Mouse (Mus musculus): ENCODE results near the gene Tnfrsf1b.

Tnfrsf1b gene

GRCm38 (mm10) chr4:145257751-145258434 is 11.2 kb upstream of the Tnfrsf1b start:
- intact Hi-C loops (cut with DNase I): no loop called here

- intact Hi-C loops (cut with DNase I): no loop called here
Observed at GRCm38 (mm10) chr4:145256144-145256543, 9.5 kb upstream of the Tnfrsf1b start.

- intact Hi-C loops (cut with DNase I): loop anchor here (5.0 kb wide), 1 partner anchor 37 kb away; no protein-coding TSS in a partner anchor
Observed at GRCm38 (mm10) chr4:145254418-145254817, 7.7 kb upstream of the Tnfrsf1b start.

- intact Hi-C loops (cut with DNase I): loop anchor here (5.0 kb wide), 1 partner anchor 35 kb away; no protein-coding TSS in a partner anchor
Observed at GRCm38 (mm10) chr4:145252611-145253010, 5.9 kb upstream of the Tnfrsf1b start.

GRCm38 (mm10) chr4:145251546-145251945 is 4.9 kb upstream of the Tnfrsf1b start:
- intact Hi-C loops (cut with DNase I): loop anchor here (5.0 kb wide), 1 partner anchor 34 kb away; no protein-coding TSS in a partner anchor

GRCm38 (mm10) chr4:145250002-145250401 is 3.3 kb upstream of the Tnfrsf1b start:
- intact Hi-C loops (cut with DNase I): loop anchor here (5.0 kb wide), 1 partner anchor 33 kb away; no protein-coding TSS in a partner anchor

- intact Hi-C loops (cut with DNase I): no loop called here
Observed at GRCm38 (mm10) chr4:145247556-145247955, 886 bp upstream of the Tnfrsf1b start.

GRCm38 (mm10) chr4:145245581-145245980 is 1.1 kb downstream of the Tnfrsf1b start:
- intact Hi-C loops (cut with DNase I): no loop called here

- intact Hi-C loops (cut with DNase I): no loop called here
Observed at GRCm38 (mm10) chr4:145244676-145245075, 2.0 kb downstream of the Tnfrsf1b start.

- intact Hi-C loops (cut with DNase I): no loop called here
Observed at GRCm38 (mm10) chr4:145242719-145243350, 3.8 kb downstream of the Tnfrsf1b start.

- intact Hi-C loops (cut with DNase I): no loop called here
Observed at GRCm38 (mm10) chr4:145240723-145241231, 5.9 kb downstream of the Tnfrsf1b start.

- intact Hi-C loops (cut with DNase I): no loop called here
Observed at GRCm38 (mm10) chr4:145239049-145239830, 7.4 kb downstream of the Tnfrsf1b start.

- intact Hi-C loops (cut with DNase I): no loop called here
Observed at GRCm38 (mm10) chr4:145236027-145236426, 10.6 kb downstream of the Tnfrsf1b start.

GRCm38 (mm10) chr4:145233487-145234228 is 13.0 kb downstream of the Tnfrsf1b start:
- intact Hi-C loops (cut with DNase I): no loop called here

GRCm38 (mm10) chr4:145231732-145232131 is 14.9 kb downstream of the Tnfrsf1b start:
- intact Hi-C loops (cut with DNase I): no loop called here

GRCm38 (mm10) chr4:145230647-145231046 is 16.0 kb downstream of the Tnfrsf1b start:
- intact Hi-C loops (cut with DNase I): no loop called here

GRCm38 (mm10) chr4:145229524-145230163 is 17.0 kb downstream of the Tnfrsf1b start:
- intact Hi-C loops (cut with DNase I): no loop called here

GRCm38 (mm10) chr4:145229051-145229450 is 17.6 kb downstream of the Tnfrsf1b start:
- intact Hi-C loops (cut with DNase I): no loop called here

GRCm38 (mm10) chr4:145224613-145225012 is 22.1 kb downstream of the Tnfrsf1b start:
- intact Hi-C loops (cut with DNase I): no loop called here

- intact Hi-C loops (cut with DNase I): no loop called here
Observed at GRCm38 (mm10) chr4:145222064-145222463, 24.6 kb downstream of the Tnfrsf1b start.
